Mouse (Mus musculus) neural tube, embryonic 10.5 days (tissue): ENCODE measurements around the gene Stfa2l1.
"Not testable (repeated sequence)": the region's sequence is repeated elsewhere in the genome, so short reads cannot be mapped to it uniquely, and the experiment has no call there.

Source experiments
- DNase-seq: peaks from one replicate; pipeline ENCODE4 v3.0.0-alpha.2; 2017; ENCODE audit warnings: low spot score; ENCODE audit errors: extremely low spot score

Stfa2l1 gene

DNA sequence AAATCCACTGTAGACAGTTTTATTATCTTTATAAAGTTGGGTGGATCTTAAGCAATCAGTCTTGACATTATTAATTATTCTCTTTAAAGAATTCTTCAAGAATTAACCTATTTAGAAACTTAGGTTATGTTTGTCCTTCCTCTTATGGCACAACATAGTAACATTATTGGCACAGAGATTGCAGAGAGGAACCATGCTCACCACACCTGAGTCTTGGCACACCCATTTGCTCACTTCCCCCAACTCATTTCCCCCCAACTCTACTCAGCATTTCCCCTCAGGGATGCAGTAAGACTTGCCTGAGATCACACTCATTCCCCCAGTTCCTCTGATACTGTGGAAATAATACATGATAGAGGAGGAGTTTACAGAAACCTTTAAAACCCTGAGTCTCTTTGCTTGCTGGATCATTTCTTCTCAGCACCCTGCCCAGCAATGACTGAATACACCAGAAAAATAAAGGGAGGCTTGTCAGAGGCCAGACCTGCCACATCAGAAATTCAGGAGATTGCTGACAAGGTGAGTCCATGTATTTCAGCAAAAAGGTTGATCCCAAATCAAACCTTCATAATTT is at the start of gene Stfa2l1:
TSS of gene Stfa2l1 (plus strand) at position 410 of the 574 bp plus-strand sequence.
- no peak for DNase-seq

DNA sequence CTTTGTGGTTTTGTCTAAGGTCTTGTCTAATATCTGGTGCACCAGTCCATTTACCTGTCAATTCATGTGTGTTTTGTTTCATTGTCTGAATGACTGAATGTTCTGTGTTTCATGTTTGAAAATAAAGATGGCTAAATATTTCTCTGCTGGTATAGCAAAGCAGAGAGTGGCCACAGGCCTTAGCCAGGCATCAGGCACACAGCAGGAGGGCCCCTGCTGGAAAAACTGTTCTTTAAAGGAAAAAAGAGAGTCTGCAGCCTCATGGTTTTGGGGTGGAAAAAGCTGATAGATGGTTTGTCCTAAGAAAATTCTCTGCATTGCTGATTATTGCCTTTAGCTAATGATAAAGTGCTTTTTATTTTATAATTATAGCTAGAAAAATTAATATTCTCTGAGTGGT is 45.1 kb upstream of the Stfa2l1 start:
- DNase-seq, result not testable (repeated sequence)

- not testable (repeated sequence) for DNase-seq
These were observed 40.9 kb upstream of the Stfa2l1 start for GRCm38 (mm10) chr16:36115751-36116150.

GRCm38 (mm10) chr16:36128092-36128491 is 28.5 kb upstream of the Stfa2l1 start:
- DNase-seq, result no peak

GRCm38 (mm10) chr16:36131141-36131540 is 25.5 kb upstream of the Stfa2l1 start, which contains the start of gene Csta1:
Csta1 (minus strand) TSS chr16:36131241.
- DNase-seq, result no peak

DNA sequence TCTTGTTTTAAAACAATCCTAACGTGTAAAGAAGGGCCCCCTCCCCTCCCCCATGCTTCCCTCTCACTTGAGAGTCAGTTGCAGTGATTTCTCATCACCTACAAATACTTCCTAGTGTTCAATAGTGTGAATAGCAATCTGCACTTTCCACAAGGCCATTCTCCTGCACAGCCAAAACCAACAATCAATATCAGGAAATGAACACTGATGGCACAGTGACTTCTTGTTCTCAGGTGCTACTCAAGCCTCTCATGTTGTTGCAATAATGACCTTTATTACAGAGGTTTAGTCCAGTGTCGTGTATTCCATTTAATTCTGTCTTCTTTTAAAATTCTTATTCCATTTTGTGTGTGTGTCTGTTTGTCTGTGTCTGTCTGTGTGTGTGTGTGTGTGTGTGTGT is 18.4 kb upstream of the Stfa2l1 start:
- DNase-seq, result no peak

DNA sequence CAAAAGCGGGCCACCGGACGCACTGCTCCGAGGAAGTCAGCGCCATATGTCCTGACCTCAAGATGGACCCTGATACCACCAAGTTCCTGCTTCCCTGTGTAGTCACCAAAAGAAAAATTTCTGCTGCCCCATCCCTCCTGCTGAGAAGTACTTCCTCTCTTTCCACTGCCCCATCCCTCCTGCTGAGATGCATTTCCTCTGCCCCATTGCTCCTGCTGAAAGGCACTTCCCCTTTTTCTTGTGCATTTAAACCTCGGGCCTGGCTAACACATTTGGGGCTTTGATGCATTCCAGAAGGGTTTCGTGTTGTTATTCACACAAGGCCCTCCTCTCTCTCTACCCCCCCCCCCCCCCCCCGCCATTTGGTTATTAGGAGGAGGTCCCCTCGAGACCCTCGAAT is 11.2 kb downstream of the Stfa2l1 start:
- not testable (repeated sequence) for DNase-seq

DNA sequence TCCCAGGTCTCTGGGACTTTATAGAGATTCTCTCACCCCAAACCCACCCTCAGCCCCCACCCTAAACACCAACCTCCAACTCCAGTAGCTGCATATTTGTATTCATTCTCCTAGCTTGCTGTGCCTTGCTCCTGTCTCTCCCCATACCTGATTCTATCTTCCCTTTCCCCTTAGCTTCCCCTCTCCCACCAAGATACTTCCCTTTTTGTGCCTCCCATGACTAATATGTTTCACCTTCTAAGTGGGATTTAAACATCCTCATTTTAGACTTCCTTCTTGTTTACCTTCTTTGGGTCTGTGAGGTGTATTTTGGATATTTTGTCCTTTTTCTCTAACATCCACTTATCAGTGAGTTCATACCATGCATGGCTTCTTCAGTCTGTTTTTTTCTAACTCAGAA is 19.5 kb downstream of the Stfa2l1 start:
- no peak for DNase-seq

- DNase-seq, result no peak
These were observed 23.3 kb downstream of the Stfa2l1 start for GRCm38 (mm10) chr16:36179910-36180309.

DNA sequence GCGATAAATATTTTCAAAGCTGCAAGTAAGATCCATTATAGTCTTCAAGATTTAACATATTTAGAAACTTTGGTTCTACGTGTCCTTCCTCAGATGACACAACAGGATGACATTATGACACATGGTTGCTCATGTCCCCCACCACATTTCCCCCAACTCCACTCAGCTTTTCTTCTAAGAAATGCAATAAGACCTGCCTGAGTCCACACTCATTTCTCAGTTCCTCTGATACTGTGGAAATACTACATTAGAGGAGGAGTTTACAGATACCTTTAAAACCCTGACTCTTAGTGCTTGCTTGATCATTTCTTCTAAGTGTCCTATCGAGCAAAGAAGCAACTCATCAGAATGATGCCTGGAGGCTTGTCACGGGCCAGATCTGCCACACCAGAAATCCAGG is 27.3 kb downstream of the Stfa2l1 start, which contains the start of gene Gm5483:
TSS of gene Gm5483 (plus strand) at position 301 of the 400 bp plus-strand sequence.
- not testable (repeated sequence) for DNase-seq

DNA sequence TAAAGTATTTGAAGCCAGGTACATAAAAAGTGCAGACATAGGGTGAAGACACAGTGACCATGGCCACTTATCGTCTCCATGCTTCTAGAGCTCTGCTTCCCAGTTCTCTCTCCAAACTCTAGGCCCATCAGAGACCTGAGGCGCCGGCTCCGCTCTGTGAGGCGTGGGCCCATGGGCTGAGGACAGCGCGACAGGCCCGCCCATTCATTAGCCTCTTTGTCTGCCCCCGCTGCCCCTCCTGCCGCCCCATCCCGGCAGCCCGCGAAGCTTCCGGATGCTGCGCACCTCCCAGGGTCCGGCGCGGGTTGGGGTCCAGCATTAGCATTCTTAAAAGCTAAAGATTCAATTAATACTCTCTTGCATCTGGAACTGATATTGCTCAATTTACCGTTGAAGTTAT is 42.6 kb downstream of the Stfa2l1 start:
- DNase-seq, result no peak

GRCm38 (mm10) chr16:36203846-36204245 is 47.2 kb downstream of the Stfa2l1 start:
- DNase-seq, result no peak

DNA sequence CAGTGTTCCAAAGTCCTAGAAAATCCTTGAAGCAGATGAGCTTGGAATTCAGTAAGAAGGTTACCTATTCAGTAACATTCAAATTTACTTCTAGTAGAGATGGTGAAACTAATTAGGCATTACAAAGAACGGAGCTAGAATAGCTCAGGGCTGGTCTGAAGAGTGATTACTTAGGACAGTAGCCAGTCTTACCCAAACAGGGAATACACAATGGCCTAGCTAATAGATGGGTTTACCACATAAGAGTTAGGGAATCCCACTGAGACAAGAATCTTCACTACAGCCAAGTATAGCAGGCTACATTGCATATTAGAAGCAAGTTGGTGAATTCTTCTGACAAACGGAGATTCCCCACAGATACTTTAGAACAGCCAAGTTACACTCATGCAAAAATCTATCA is 49.1 kb downstream of the Stfa2l1 start:
- not testable (repeated sequence) for DNase-seq

DNA sequence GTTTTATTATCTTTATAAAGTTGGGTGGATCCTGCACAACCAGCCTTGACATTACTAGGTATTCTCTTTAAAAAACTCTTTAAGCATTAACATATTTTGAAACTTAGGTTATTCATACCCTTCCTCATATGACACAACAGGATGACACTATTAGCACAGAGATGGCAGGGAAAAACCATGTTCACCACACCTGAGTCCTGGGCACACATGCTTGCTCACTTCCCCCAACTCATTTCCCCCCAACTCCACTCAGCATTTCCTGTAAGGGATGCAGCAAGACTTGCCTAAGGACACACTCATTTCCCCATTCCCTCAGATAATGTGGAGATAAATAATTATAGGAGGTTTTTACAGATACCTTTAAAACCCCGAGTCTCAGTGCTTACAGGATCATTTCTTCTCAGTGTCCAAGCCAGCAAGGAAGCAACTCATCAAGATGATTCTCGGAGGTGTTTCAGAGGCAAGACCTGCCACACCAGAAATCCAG is 53.4 kb downstream of the Stfa2l1 start, which contains the start of gene Gm5416:
TSS of gene Gm5416 (plus strand) at position 437 of the 487 bp plus-strand sequence.
- DNase-seq, result no peak
